Mouse (Mus musculus) brain, embryonic 14.5 days (tissue): ENCODE measurements around the gene Soat1. TPM values are rescaled to one million over a fixed set of nuclear protein-coding genes. Genes with fewer than 3 reads are reported as not detected.

ENCODE experiments used
- DNase-seq: peaks from one replicate; pipeline ENCODE4 v3.0.0-alpha.2; 2011; ENCODE audit warnings: low read depth
- CTCF ChIP-seq: fragments of 200-500 bp; IDR thresholded peaks from 2 replicates; pipeline ENCODE4 v1.5.1; 2012; ENCODE audit warnings: inconsistent platforms, mild to moderate bottlenecking, moderate library complexity, borderline replicate concordance; ENCODE audit not compliant: insufficient read depth, insufficient read length; ENCODE audit errors: extremely low read depth
- POLR2A ChIP-seq: fragments of 200-500 bp; IDR thresholded peaks from 2 replicates; pipeline ENCODE4 v1.6.1; 2012; ENCODE audit warnings: mild to moderate bottlenecking, inconsistent platforms, borderline replicate concordance; ENCODE audit not compliant: poor library complexity, insufficient read depth, insufficient read length, severe bottlenecking; ENCODE audit errors: extremely low read depth
- polyA plus RNA-seq: library from polyadenylated mRNA; depleted of rRNA; stranded (reverse); fragments of >200 nt; gene quantifications from 2 replicates; pipeline ENCODE4 v1.2.3, GENCODE M21; 2012

The Soat1 gene
- polyA plus RNA-seq, 1 experiment = 13.0 TPM

DNA sequence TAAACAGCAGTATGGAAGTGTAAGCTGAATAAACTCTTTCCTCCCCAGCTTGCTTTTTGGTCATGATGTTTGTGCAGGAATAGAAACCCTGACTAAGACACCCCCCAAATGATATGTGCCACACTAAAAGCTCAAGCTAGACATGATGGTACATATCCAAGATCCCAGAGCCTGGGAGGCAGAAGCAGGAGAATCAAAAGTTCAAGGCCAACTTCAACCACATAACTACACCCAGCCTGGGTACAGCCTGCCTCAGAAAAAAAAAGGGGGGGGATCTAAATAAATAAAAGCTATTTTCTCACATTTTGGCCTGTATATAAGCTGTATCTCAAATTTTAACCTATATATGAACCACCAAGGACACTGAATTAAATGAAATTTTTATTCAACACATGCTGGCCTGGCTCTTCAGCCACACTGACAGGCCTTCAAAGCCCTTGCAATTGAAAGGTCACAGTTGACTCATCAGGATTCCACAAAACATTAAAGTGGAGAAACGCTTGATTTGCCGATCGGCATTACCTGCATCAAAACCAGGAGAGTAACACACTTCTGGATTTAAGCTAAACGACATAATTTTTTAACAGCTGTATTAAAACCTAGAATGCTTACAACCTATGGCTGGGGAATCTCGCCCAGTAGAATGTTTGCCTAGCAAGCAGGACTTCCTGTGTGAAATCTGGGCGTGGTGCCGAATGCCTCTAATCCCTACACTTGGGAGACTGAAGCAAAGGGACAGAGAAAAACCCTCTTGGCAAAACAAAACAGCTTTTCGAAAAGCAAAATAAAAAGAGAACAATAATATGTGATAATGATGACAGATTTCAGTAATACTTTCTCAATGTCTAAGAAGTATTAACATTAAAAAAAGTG lies 9.9 kb downstream of the Soat1 start:
- DNase-seq = no peak
- no peak for TF ChIP-seq POLR2A
- no peak for TF ChIP-seq CTCF

GRCm38 (mm10) chr1:156462273-156462991 lies 11.7 kb downstream of the Soat1 start:
- DNase-seq = no peak
- TF ChIP-seq POLR2A (no peak), CTCF (no peak)

DNA sequence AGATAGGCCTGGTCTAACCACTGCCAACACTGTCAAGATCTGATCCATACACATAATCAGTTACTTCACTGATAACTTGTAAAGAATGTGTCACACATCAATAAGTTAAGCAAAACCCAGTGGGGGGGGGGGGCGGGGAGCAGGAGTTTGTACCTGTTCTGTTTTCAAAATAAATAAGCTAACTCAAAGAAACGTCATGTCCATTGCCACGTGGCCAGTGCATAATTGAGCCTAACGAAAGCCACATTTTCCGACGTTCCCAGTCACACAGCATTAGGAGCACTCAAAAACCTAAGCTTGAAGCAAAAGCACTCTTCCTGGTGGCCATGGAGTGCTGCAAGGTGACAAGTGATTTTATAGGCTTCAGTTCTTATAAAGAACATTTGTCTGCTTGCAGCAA lies 13.1 kb downstream of the Soat1 start:
- no peak for DNase-seq
- TF ChIP-seq POLR2A (no peak), CTCF (no peak)

- TF ChIP-seq CTCF = no peak
- no peak for DNase-seq
Measured at GRCm38 (mm10) chr1:156460216-156460615, 13.9 kb downstream of the Soat1 start.

DNA sequence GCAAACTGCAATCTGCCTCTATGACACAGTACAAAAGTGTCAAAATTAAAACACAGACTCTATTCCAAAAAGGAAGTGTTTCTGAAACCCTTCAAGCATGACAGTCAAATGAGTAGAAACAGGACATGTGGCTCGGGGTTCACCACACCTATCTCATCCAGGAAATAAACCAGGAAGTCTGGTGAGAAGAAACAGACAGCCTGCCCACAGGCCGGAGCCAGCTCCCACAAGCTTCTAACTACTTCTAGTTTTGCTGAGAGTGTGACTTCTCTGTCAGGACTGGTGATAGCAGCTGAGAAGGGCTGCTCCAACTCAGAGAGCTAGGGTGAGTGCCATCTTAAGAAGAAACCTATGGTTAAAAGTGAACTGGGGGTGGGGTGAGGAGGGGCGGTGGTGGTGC lies 14.4 kb downstream of the Soat1 start:
- DNase-seq = no peak
- TF ChIP-seq POLR2A (no peak), CTCF (no peak)

- DNase-seq = no peak
- TF ChIP-seq POLR2A (no peak), CTCF (no peak)
Measured at GRCm38 (mm10) chr1:156458391-156459060, 15.6 kb downstream of the Soat1 start.

- no peak for DNase-seq
- TF ChIP-seq POLR2A (no peak), CTCF (no peak)
Measured at GRCm38 (mm10) chr1:156455005-156455758, 18.9 kb downstream of the Soat1 start.

DNA sequence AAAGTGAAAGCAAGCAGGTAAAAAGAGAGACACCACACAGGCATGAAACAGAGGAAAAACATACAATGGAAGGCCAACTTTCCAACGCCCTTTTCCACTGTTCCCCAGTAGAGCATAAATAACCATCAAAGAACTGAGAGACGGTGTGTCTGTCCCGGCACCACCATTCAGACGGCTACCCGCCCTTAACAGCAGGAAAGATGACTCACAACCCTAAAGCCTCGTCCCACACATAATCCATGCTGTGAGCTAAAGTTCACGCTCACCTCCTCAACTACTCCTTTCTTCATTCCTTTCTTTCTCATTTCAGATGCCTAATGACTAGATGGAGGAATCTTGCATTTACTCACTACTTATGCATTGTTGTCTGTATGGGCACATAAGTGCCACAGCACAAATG lies 19.7 kb downstream of the Soat1 start:
- DNase-seq = no peak
- TF ChIP-seq POLR2A (no peak), CTCF (no peak)

- no peak for DNase-seq
- TF ChIP-seq CTCF (no peak), POLR2A (no peak)
Measured at GRCm38 (mm10) chr1:156453876-156454275, 20.3 kb downstream of the Soat1 start.

GRCm38 (mm10) chr1:156450478-156450877 lies 23.7 kb downstream of the Soat1 start:
- DNase-seq = peak; percentile 53

DNA sequence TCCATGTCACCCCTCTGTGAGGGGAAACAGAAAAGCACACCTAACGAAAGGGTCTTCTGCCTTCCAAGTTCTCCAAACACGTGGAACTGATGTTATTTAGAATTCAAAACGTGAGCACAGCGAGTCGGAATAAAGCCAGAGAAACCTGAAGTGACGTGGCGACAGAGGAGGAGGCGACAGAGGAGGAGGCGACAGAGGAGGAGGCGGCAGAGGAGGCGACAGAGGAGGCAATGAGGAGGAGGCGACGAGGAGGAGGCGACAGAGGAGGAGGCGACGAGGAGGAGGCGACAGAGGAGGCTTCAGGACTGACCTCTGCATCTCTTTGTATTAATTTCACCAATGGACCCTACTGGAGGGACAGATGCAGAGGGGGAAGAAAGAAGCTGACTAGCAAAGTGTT lies 24.4 kb downstream of the Soat1 start:
- TF ChIP-seq POLR2A (no peak), CTCF (no peak)
- no peak for DNase-seq

More at GRCm38 (mm10) chr1:156450478-156450877, 23.7 kb downstream of the Soat1 start:
- no peak for TF ChIP-seq CTCF
- TF ChIP-seq POLR2A = no peak

DNA sequence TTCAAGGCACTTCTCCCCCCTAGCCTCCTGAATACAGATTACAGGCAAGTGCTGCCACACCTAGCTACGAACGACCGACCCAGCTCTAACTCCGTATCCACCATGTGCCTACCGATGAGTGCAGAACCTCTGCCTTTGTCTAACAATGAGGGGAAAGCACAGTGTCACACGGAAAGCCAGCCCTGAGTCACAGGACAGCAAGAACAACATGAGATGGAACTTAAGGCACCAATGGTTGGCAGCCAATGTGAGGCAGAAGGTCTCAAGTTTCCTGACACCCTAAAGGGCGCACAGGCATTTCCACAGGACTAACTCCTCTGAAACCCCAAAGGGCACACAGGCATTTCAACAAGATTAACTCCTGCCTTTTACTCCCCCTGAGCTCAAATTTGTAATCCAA lies 25.0 kb downstream of the Soat1 start:
- no peak for DNase-seq
- TF ChIP-seq POLR2A (no peak), CTCF (no peak)
